In genomic region chr8:118676233-118676632, GRCm38 (mm10) we compare ENCODE assay signal across 19 mouse cellular contexts.
"Had no signal": no experiment of that assay in that cellular context is flagged by ENCODE, and none has a peak within 500 bp of the region (broad histone marks: within the 10 kb centered on the region; RNA-seq: fewer than 3 reads in every experiment).

No protein-coding gene starts in this region.

- H3K4me3 ChIP-seq: layer of hippocampus, adult 2 months; liver, embryonic 13.5 days; neural tube, embryonic 12.5 days; neural tube, embryonic 15.5 days had no signal

- H3K9ac ChIP-seq: liver, embryonic 13.5 days; neural tube, embryonic 12.5 days; neural tube, embryonic 15.5 days had no signal

- H3K27ac ChIP-seq: kidney, postnatal 0 days; layer of hippocampus, adult 2 months; liver, embryonic 13.5 days; neural tube, embryonic 12.5 days; neural tube, embryonic 15.5 days; stomach, postnatal 0 days had no signal

- H3K4me1 ChIP-seq: liver, embryonic 13.5 days; neural tube, embryonic 12.5 days; neural tube, embryonic 15.5 days had no signal

- DNase-seq: kidney, postnatal 25 days; layer of hippocampus, adult 9-11 months; liver, embryonic 13.5 days; lung, adult 2 months; lung, postnatal 14 days; lung, postnatal 4 days; midbrain, embryonic 14.5 days; right cerebral cortex, adult 18-20 months; right cerebral cortex, postnatal 14 days; right cerebral cortex, postnatal 4 days; thymus, adult 2 months; thymus, postnatal 14 days; thymus, postnatal 4 days had no signal

- H3K27me3 ChIP-seq: liver, embryonic 13.5 days; neural tube, embryonic 12.5 days; neural tube, embryonic 15.5 days had no signal

- H3K36me3 ChIP-seq: liver, embryonic 13.5 days; neural tube, embryonic 12.5 days; neural tube, embryonic 15.5 days had no signal

- H3K9me3 ChIP-seq: neural tube, embryonic 12.5 days; neural tube, embryonic 15.5 days had no signal

- H3K4me2 ChIP-seq: liver, embryonic 13.5 days; midbrain, embryonic 11.5 days; neural tube, embryonic 12.5 days; neural tube, embryonic 15.5 days had no signal
